Mouse (Mus musculus): ENCODE measurements around the gene Igfbp4.
A peak's percentile ranks its signal among the peaks of the same experiment; 100 is the strongest.

Igfbp4 gene

DNA sequence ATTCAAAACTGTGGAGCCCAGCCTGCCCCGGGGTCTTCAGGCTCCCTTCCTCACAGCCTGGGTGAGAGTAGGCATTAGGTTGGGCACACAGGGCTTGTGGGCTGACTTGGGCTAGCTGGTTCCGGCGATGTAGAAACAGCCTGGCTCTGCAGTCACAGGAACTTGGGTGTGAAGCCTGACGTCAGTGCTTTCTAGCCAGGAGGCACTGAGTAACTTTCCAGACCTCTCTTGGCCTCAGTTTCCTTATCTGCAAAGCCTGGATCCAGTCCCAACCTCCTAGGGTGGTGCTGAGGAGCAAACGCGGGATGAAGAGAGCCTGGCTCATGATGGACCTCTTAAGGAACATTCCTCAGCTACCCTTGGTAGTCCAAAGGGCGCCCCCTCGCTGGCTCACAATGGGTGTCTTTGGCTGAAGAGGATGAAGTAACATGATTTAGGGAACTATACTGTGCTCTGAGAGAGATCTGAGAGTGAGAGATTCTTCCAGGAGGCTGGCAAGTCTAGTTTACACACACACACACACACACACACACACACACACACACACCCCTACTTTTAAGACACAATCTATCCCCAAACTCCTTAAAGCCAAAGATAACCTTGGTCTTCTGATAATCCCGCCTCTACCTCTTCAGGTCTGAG lies 40.0 kb downstream of the Igfbp4 start:
- no peak for DNase-seq (ENCODE audit: low spot score)

DNA sequence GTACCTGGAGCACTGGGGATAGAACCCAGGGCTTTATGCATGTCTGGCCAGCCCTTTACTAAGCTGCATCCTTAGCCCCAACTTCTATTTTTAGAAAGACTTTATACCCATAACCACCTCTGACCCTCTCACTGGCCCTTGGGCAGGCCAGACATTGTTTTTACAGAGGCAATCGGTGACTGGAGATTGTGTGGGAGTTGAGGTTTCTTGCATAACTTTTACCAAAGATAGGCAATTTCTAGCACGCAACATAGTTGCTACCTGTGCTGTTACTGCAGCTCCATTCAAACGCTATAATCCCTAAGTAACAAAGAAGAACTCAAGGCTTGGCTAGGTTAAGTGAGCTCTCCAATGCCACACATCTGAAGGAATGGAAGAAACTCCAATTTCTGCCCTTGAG lies 40.5 kb downstream of the Igfbp4 start:
- DNase-seq (ENCODE audit: low spot score) = no peak

DNA sequence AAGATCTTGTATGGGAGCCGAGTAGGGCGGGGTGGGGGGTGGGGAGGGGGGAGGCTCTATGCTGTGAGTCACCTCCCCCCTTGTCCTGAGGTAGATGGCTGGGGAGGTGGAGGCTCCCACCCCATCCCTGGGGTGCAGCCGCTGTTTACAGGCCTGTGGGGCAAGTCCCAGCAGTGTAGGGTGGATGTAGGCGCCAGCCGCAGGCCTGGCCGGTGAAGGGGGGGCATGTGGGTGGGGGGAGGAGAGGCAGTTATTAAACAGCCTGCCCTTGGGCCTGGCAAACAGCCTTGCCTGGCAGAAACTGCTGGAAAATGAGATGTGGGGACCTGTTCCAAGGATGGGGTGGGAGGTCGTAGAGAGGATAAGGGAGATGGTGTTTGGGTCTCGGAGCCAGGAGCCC lies 41.1 kb downstream of the Igfbp4 start:
- no peak for DNase-seq (ENCODE audit: low spot score)

DNA sequence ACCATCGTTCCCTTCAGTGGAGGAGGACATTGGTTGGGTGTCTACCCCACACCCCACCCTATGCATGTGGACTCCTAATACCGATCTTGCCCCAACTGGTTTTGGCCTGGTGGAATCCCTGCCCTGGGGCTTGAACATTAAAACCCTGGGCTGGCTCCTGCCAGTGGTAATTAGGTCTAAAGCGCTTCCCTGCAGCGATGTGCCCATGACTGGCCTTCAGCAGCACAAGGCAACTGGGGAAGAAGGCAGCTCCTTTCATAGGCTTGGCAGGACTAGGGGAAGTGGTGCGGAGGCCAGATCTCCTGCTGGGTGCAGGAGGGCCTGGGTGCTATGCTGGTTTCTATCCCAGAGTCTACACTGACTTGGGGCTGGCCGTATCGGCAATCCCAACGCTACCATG lies 42.5 kb downstream of the Igfbp4 start:
- no peak for DNase-seq (ENCODE audit: low spot score)

DNA sequence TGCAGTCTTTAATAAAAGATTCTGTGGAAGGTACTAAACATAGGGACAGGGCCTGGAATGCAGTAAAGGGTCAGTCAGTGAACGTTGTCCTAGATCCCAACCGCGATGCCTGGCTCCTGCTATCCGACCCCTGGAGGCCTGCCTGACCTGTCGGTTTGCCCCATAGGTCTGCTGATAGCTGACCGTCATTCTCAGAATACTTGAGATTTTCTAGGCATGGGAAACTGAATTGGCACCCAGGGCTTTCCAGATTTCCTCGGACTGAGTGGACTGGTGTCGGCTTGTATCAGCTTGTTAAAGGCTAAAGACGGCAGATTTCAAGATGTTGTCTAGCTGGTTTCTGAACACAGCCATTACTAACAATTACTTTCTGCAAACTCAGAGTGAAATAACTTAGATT lies 43.3 kb downstream of the Igfbp4 start:
- DNase-seq (ENCODE audit: low spot score) = no peak

DNA sequence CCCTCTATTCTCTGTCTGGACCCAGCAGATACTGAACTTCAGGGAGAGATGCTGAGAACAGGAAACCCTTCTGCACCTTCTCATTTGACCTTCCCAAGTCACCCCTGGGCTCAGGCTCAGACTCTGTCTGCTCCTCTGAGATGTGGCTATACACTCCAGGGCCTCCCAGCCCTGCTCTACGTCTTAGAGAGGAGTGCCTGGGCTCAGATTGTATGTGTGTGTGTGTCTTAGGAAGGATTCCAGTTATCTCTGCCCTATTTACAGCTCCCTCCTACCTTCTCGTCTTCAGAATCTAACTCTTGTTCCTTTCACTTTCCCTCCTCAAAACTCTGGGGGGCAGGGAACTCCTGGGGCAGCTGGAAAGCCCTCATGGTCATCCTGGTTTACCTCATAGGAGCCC lies 47.4 kb downstream of the Igfbp4 start:
- no peak for DNase-seq (ENCODE audit: low spot score)

DNA sequence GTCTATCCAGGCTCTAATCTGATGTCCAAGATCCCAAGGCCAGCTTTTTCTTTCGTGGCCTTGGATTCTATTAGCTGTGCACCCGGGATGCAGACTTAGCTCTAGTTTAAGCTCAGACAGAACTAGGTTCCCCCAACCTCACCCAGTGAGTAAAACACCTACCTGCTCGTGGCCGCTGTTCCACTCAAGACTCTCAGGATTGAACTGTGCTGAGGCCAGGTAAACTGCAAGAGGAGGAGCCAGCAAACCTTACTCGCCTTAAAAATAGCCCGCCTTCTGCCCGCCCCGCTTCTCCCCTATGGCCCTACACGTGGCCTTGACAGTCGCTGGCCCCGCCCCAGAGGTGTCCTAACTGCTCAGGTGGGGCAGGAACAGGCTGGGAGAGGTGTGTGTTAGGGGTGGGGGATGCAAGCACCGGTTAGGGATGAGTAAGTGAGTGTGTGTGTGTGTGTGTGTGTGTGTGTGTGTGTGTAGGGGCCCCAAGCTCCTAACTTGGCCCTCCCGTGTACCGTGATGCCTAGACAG lies 48.1 kb downstream of the Igfbp4 start, which contains the start of gene Tns4:
TSS of gene Tns4 (minus strand) at position 230 of the 525 bp plus-strand sequence.
- DNase-seq (ENCODE audit: low spot score) = peak; percentile 46

DNA sequence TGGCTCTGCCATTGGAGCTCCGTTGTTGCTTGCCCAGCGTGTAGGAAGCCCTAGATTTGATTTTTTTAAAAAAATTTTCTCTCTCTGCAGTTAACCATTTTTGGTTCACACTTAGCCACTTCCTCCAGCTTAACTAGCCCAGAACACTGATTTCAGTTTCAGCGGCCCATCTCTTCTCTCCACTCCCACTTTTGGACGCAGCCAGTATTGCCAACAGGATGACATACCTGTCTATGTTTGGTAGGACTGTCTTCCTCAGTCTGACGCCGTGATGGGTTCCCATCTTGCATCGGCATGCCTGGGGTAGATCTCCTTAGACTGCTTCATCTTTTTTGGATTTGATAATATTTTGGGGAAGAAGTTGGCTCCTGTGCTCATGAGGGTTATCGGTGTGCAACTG lies 49.3 kb downstream of the Igfbp4 start:
- DNase-seq (ENCODE audit: low spot score) = no peak

DNA sequence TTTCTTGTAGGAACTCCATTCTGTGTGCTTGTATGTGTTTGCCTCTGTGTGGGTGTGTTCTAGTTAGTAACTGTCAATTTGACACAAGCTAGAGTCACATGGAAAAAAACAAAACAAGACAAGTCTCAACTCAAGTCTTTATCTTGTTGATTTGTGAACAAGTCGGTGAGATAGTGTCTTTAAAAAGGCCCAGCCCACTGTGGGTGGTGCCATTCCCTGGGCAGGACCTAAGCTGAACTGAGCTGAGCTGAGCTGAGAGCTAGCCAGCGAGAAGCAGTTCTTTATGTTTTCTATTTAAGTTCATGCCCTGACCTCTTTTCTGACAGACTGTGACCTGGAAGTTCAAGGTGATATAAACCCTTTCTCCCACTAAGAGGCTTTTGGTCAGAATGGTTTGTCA lies 50.6 kb downstream of the Igfbp4 start:
- no peak for DNase-seq (ENCODE audit: low spot score)

DNA sequence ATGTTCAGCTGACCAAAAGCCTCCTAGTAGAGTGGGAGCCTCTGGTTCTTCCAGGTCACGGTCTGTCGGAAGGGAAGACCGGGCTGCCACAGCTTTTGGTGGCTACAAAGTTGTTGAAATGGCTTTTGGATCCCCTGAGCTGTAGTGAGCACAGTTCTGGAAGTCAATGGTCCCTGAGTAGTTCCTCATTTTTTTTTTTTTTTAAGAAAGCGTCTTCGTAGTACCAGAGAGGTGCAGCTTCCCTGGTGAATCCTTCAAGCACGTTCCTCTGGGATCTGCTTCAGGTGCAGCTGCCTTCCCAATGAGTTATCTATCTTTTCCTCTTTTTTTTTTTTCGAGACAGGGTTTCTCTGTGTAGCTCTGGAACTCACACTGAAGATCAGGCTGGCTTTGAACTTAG lies 52.7 kb downstream of the Igfbp4 start:
- no peak for DNase-seq (ENCODE audit: low spot score)

DNA sequence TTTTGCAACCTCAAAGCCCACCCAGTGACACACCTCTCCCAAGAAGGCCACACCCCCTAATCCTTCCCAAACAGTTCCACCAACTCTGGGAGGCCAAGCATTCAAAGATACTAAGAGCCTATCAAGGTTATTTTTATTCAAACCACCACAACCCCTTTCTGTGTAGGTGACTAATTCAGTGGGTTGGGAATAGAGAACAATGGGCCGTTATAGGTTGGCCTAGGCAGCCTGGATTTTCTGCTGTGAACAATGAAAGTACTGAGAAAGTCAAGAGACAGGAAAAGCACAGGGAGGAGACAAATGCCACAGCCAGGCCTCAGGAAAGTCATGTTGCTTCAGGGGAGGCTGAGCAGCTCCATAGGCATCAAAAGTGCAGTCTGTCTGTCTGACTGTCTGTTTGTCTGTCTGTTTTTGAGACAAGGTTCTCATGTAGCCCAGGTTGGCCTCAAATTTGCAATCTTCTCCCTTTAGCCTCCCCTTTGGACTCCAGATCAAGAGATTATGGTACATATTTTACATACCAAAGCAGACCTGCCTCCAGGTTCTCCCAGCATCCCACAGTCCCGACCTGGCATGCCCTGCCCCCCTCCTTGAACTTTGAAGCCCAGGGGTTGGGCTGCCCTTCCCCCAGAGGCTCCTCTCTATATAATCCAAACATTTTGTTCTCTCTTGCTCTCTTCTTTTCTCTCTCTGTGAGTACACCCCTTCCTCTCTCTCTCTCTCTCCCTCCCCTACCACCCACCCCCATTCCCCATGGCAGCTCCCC lies 54.0 kb downstream of the Igfbp4 start:
- no peak for DNase-seq (ENCODE audit: low spot score)

DNA sequence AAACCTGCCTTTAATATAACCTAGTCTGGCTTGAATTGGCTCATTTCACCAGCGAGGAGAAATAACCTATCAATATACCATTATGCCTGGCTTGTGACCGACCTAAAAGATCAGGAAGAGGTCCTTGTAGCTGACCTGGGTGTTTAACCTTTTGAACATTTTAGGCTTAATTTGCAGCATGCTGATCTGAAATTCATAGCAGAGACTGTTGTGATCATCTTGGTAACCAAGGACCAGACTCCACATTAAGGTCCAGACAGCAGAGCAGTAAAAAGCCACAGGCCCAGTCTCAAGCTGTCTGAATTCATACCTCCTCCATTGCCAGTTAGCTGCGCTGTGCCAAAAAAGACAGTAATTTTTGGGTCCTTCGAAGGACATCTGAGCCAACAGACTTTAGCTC lies 54.7 kb downstream of the Igfbp4 start:
- DNase-seq (ENCODE audit: low spot score) = no peak

DNA sequence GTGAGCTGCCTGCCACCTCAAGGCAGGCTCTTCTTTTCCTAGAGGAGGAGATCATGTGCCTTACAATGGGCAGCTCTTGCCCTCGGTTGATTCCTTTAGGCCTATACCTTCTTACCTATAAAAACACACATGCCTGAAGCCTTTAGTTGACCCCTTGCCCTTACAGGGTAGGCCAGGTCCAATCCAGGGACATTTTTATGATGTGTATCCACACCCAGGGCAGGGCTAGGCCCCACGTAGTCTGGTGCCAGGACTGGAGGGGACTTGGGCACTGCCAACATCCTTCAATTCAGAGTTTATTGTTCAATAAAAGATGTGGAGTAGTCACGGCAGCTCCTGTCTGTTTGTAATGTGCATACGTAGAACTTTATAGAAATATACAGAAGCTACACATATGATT lies 55.4 kb downstream of the Igfbp4 start:
- DNase-seq (ENCODE audit: low spot score) = no peak

DNA sequence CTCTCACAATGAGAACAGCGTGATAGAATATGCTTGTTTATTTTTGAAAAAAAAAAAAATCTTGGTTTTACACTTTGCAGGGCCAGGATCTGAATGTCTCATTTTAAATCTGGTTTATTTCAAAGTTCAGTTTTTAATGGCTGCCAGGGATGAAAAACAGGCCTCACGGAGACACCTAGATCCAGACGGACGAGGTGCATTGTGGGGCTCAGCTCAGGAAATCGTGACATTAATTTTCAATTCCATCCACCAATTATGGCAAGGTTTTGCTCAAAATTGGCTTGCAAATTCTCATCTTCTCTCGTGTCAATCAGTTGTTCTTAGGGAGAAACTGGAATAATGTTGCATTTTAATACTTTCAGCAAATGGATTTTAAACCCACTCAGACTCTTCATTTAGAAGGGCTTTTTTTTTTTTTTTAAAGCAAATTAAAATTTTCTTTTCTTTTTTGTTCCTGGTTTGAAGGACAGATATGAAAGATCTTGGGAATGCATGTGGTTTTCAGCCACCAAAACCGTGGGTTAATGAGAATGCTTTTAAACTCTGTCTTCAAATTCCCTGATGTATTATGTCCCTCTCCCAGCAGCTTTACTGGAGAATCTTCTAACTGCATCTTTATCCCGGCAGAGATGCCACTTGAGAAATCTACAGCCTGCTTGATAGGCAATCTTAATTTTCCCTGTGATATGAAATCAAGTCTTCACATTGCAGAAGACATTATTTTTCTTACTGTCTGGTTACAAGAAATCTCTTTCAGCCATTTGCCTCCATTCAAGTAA lies 56.1 kb downstream of the Igfbp4 start:
- no peak for DNase-seq (ENCODE audit: low spot score)

DNA sequence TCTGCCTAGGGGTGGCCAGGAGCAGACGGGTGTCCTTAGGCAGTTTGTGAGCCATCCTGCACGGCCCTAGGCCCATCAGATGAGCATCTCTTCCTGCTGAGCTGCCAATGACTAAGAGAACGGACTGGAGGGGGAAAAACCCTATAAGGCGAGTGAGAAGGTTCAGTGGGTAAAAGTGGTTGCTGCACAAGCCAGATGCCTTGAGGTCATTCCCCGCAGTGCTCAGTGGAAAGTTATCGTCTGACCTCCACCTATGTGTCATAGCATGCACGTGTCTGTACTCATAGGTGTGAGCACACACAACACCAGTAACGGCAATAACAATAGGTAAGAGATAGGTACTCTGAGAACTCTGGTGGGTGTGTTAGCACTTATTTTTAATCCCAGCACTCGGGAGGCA lies 57.9 kb downstream of the Igfbp4 start:
- DNase-seq (ENCODE audit: low spot score) = no peak

DNA sequence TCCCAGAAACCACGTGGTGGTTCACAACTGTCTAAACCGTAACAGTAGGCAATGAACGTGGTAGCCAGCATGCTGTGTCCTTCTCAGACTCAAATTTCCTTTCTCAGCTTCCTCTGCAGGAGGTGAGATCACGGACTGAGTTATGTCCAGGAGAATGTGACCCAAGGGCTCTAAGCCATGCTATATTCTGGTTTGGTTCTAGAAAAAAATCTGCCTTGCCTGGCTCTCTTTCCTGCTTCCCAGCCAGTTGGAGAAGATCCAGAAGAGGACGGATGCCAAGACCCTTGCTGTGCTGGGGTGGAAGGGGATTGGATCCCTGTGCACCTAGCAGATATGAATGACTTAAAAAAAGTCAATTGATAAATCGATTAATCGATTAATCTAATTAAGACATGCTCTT lies 58.5 kb downstream of the Igfbp4 start:
- no peak for DNase-seq (ENCODE audit: low spot score)

DNA sequence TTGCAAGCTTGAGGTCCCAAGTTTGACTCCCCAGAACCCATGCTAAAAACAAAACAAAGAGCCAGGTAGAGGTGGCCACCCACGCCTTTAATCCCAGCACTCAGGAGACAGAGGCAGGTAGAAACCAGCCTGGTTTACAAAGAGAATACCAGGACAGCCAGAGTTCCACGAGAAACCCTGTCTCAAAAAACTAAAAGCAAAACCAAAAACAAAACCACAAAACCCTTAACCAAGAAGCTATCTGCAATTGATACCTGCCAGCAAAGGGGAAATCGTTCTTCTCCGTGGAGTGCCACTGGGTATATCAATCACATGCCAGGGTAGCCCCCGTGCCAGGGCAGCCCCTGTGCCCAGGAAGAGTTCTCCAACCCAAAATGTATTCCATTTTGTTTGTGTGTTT lies 59.2 kb downstream of the Igfbp4 start:
- DNase-seq (ENCODE audit: low spot score) = no peak

DNA sequence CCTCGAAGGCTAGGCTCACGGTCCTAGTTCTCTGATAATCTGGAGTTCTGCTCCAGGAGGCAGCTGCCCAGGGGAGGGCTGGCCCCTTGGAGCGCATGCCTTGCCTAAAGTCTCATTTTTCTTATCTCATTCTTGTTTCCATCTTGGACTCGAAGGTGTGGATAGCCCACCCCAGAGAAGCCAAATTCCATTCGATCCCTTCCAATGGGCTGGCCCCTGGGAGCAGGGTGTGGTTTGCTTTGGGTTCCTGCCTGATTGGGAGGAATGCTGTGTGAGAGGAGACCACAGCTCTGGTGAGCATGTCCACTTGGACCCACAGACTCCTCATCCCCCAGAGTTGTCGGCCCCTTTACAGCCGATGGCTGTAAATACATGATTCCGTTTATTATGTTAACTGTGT lies 60.6 kb downstream of the Igfbp4 start:
- DNase-seq (ENCODE audit: low spot score) = no peak

DNA sequence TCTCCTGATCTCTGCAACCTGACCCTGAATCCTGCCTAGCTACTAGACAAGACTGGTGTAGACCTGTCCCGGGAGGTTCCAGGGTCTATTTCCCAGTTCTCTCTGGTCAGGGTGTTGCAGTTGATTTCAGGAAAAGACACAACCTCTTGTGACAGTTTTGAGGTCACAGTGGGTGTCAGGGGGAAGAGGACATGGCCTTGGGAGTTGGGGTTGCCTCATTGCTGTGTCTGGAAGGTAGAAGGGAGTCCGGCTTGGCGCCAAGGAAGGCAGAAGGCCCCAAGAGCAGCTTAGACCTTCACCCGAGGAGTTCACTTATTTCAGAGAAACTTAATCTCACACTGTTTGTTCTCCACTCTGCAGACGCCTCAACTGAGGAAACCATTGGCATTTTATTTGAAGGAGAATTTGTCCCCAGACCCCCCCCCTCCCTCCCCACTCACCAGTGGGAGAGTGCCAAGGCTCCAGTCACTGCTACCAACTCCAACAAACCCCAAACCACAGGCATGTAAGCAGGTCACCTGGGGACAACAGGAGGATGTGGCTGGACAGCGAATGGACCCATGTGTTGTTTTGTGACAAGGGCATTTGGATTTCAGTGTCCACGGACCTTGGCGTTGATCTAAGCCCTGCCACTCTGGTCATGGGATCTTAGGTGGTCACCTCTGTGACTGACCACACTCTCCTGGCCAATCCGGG lies 61.7 kb downstream of the Igfbp4 start:
- DNase-seq (ENCODE audit: low spot score) = no peak

All from urinary bladder, postnatal 25 days (tissue).